Mouse (Mus musculus) CH12.LX (cell line): ENCODE results near the gene Wdfy2. TPM values are rescaled to one million over a fixed set of nuclear protein-coding genes. Genes with fewer than 3 reads are reported as not detected.
A peak's percentile ranks its signal among the peaks of the same experiment; 100 is the strongest.

ENCODE experiments used
- DNase-seq: peaks from one replicate; pipeline ENCODE4 v3.0.0-alpha.2; 2013; ENCODE audit errors: extremely low read depth
- H3K27ac ChIP-seq: 2 replicates; pipeline ENCODE4 v1.5.1; 2012; ENCODE audit warnings: low read depth, mild to moderate bottlenecking, control low read depth, moderate library complexity; ENCODE audit not compliant: insufficient read depth
- H3K27me3 ChIP-seq: replicated peaks from 2 replicates; pipeline ENCODE3; 2012; ENCODE audit warnings: inconsistent platforms
- H3K36me3 ChIP-seq, 2 experiments: replicated peaks in 1 of 2; 2 replicates each; pipeline versions ENCODE3 to v1.6.1; 2012; ENCODE audit warnings: inconsistent platforms in 1 of 2, low read length in 1 of 2, mild to moderate bottlenecking in 1 of 2, mixed read lengths in 1 of 2, moderate library complexity in 1 of 2; ENCODE audit not compliant: control insufficient read depth in 1 of 2, insufficient read depth in 1 of 2
- H3K4me1 ChIP-seq, 2 experiments: 2 replicates each; pipeline ENCODE4 v1.6.1; 2012; ENCODE audit warnings: inconsistent platforms in 1 of 2, moderate library complexity in 1 of 2; ENCODE audit not compliant: insufficient read depth in 2 of 2, control insufficient read depth in 1 of 2
- H3K4me2 ChIP-seq: 2 replicates; pipeline ENCODE4 v1.6.1; 2012; ENCODE audit warnings: low read depth, mild to moderate bottlenecking, control low read depth; ENCODE audit not compliant: poor library complexity, insufficient read depth, severe bottlenecking
- H3K4me3 ChIP-seq, 3 experiments: fragments of 150-350 bp in 1 of 3; sonication (generic) in 1 of 3; replicated peaks in 1 of 3; 2 replicates each; pipeline versions ENCODE3 to v1.5.1; 2011 to 2012; ENCODE audit warnings: low read depth in 2 of 3, low read length in 2 of 3, mild to moderate bottlenecking in 2 of 3, moderate library complexity in 2 of 3, control low read depth in 1 of 3, improper control_type of control experiment in 1 of 3, inconsistent platforms in 1 of 3, mixed read lengths in 1 of 3; ENCODE audit not compliant: poor library complexity in 1 of 3
- H3K79me2 ChIP-seq: replicated peaks from 2 replicates; pipeline ENCODE4 v1.6.1; 2012; ENCODE audit warnings: mild to moderate bottlenecking, moderate library complexity; ENCODE audit not compliant: control insufficient read depth, poor library complexity, insufficient read depth, severe bottlenecking; ENCODE audit errors: extremely low read depth
- H3K9ac ChIP-seq: 2 replicates; pipeline ENCODE4 v1.6.1; 2012; ENCODE audit warnings: low read depth, mild to moderate bottlenecking, control low read depth, moderate library complexity; ENCODE audit not compliant: insufficient read depth
- H3K9me3 ChIP-seq: replicated peaks from 2 replicates; pipeline ENCODE3; 2012; ENCODE audit warnings: low read length, inconsistent platforms, mixed read lengths
- BHLHE40 ChIP-seq: IDR thresholded peaks from 2 replicates; pipeline ENCODE4 v1.6.1; 2011; ENCODE audit warnings: mild to moderate bottlenecking, low read depth, low read length, improper control_type of control experiment
- CHD2 ChIP-seq: IDR thresholded peaks from 2 replicates; pipeline ENCODE4 v1.6.1; 2011; ENCODE audit warnings: low read length, improper control_type of control experiment
- CTCF ChIP-seq, 2 experiments: IDR thresholded peaks in 1 of 2; conservative IDR thresholded peaks in 1 of 2; 2 replicates each; pipeline ENCODE4 v1.5.1; 2011 to 2012; ENCODE audit warnings: low read depth in 2 of 2, low read length in 2 of 2, improper control_type of control experiment in 1 of 2, inconsistent platforms in 1 of 2, mild to moderate bottlenecking in 1 of 2, moderate library complexity in 1 of 2
- EP300 ChIP-seq: IDR thresholded peaks from 2 replicates; pipeline ENCODE4 v1.6.1; 2011; ENCODE audit warnings: low read length, improper control_type of control experiment
- KAT2A ChIP-seq: IDR thresholded peaks from 2 replicates; pipeline ENCODE4 v1.6.1; 2012; ENCODE audit warnings: low read length, improper control_type of control experiment, inconsistent platforms; ENCODE audit not compliant: insufficient replicate concordance
- MAFK ChIP-seq: IDR thresholded peaks from 2 replicates; pipeline ENCODE4 v1.6.1; 2011; ENCODE audit warnings: low read length, improper control_type of control experiment; ENCODE audit not compliant: insufficient replicate concordance
- MAX ChIP-seq: IDR thresholded peaks from 2 replicates; pipeline ENCODE4 v1.6.1; 2011; ENCODE audit warnings: low read length, improper control_type of control experiment
- MAZ ChIP-seq: IDR thresholded peaks from 2 replicates; pipeline ENCODE4 v1.6.1; 2012; ENCODE audit warnings: low read depth, mild to moderate bottlenecking, inconsistent platforms, low read length, improper control_type of control experiment, moderate library complexity
- MEF2A ChIP-seq: IDR thresholded peaks from 2 replicates; pipeline ENCODE4 v1.6.1; 2014; ENCODE audit warnings: low read depth, mild to moderate bottlenecking, inconsistent platforms, low read length, improper control_type of control experiment, borderline replicate concordance
- PAX5 ChIP-seq: IDR thresholded peaks from 2 replicates; pipeline ENCODE4 v1.6.1; 2012; ENCODE audit warnings: low read length, inconsistent platforms, mixed read lengths
- RAD21 ChIP-seq: IDR thresholded peaks from 2 replicates; pipeline ENCODE4 v1.6.1; 2011; ENCODE audit warnings: low read depth, mild to moderate bottlenecking, low read length, improper control_type of control experiment, moderate library complexity
- SMC3 ChIP-seq: IDR thresholded peaks from 2 replicates; pipeline ENCODE4 v1.6.1; 2011; ENCODE audit warnings: low read depth, low read length, improper control_type of control experiment
- ZKSCAN1 ChIP-seq: IDR thresholded peaks from 2 replicates; pipeline ENCODE4 v1.6.1; 2012; ENCODE audit warnings: low read depth, inconsistent platforms, low read length, improper control_type of control experiment, borderline replicate concordance
- dilution Hi-C: fragments of 300-500 bp; cut with MboI; formaldehyde crosslinking; loops from 2 replicates; pipeline ENCODE4 v1.14.3; 2020; ENCODE audit warnings: low sequenced_read_pairs; ENCODE audit not compliant: extremely low pct_unique_long_range_greater_than_20kb, extremely low pct_ligation_motif_present
- in situ Hi-C: fragments of 300-500 bp; cut with MboI; formaldehyde crosslinking; loops from 3 replicates; pipeline ENCODE4 v1.14.3; 2019; ENCODE audit warnings: low sequenced_read_pairs, low pct_ligation_motif_present, low pct_unique_long_range_greater_than_20kb, mixed read lengths
- polyA plus RNA-seq: library from polyadenylated mRNA; unstranded; fragments of >175 nt; gene quantifications from 2 replicates; pipeline ENCODE4 v1.2.1, GENCODE M21; 2012; ENCODE audit warnings: low read depth; ENCODE audit not compliant: insufficient read length
- total RNA-seq, 2 experiments: library from RNA; depleted of rRNA; stranded (reverse); fragments of 300-350 nt in 1 of 2; fragments of >200 nt in 1 of 2; gene quantifications; 2 replicates each; pipeline ENCODE4 v1.2.3; 2012 to 2014

The Wdfy2 gene
- total and polyA plus RNA-seq, 3 experiments, result 6.3 to 6.7 (median 6.6) TPM

DNA sequence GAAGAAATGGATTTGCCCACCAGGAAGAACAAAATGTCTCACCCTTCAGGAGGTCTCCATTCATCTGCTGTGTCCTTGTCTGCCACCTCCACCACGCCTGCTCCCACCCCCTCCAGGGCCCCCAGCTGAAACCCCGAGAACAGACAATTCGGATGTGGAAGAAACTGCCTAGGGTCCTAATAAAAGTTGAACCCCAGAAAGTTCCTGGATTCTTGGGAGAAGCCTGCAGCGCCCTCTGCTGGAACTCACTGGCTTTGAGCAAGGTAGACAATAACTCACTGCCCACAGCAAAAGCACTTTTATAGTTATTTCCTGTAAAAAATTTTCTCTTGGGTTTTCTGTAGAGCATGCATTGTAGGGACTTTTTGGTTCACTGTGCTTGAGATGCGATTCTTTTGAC is 137.6 kb downstream of the Wdfy2 start:
- no peaks in the 10 kb centered on the region for H3K36me3 ChIP-seq
- TF ChIP-seq RAD21 (peak; percentile 79), CTCF (conservative IDR thresholded peaks at IDR 0.05 in 1 of 2, IDR thresholded peaks at IDR 0.05 in 1 of 2; ENCODE audit: low read depth in 2 of 2, low read length in 2 of 2) (peak; percentile 62 to 81), PAX5 (no peak), SMC3 (peak; percentile 71)
- TF ChIP-seq, all 38 proteins: peak for 3
- Histone ChIP-seq H3K27me3 (no peaks in the 10 kb centered on the region), H3K79me2 (no peaks in the 10 kb centered on the region), H3K9me3 (no peaks in the 10 kb centered on the region), H3K4me1 (peaks cover 2 to 22% of the 10 kb centered on the region in 2 experiments; a peak in 2 of 4 replicates), H3K4me3 (no peak overlapping the region), H3K4me2 (no peak overlapping the region), H3K9ac (no peak overlapping the region), H3K27ac (no peak overlapping the region)
- in situ Hi-C loops, result loop anchor here (10.0 kb wide), 1 partner anchor 480 kb away; no protein-coding TSS in a partner anchor
- peak; percentile 46 for DNase-seq
- dilution Hi-C loops, result no loop called here

DNA sequence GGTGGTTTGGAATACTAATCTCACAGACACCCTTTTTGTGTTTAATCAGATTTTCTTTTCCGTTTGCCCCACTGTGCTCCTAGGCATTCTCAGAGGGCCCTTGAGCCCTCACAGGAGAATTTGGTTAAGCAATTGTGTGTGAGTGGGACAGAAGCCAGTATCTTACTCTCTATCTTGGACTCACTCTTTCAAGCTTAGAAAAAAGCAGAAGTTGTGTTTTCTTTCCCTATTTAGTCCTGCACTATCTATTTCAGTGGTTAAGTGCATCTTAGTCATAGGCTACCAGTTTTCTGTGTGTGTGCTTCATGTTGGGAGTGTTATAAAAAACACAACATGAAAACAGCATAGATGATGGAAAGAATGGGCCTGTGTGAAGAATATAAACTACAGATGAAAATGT is 142.3 kb downstream of the Wdfy2 start:
- no peaks in the 10 kb centered on the region for H3K79me2 ChIP-seq
- in situ Hi-C loops, result loop anchor here (10.0 kb wide), 1 partner anchor 485 kb away; no protein-coding TSS in a partner anchor

DNA sequence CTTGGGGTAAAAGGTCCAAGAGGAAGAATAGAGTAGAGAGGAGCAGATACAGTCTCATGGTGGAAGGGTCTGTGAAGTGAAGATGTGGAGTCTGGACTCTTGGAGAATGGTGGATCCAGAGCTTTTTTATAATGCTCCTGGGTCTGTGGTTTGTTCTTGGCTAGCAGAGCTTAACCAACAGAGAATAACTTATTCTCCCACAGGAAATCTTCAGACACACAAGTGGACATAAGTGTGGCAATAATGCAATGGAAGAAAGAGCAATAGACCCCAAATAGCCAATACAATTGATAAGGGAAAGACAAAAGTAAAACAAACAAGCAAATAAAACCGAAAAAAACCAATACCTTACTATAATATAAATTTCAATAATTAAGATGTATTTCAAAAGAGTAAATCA is 146.9 kb downstream of the Wdfy2 start, which contains the start of gene Defb48:
Defb48 (minus strand) TSS at position 101 of the 400 bp plus-strand sequence.
- H3K27me3 ChIP-seq, result no peaks in the 10 kb centered on the region
- no peak within 1 kb of the TSS for H3K27ac ChIP-seq
- H3K9ac ChIP-seq, result no peak within 1 kb of the TSS
- H3K79me2 ChIP-seq, result no peaks in the 10 kb centered on the region
- H3K4me3 ChIP-seq, result no peak within 1 kb of the TSS
- H3K9me3 ChIP-seq, result no peaks in the 10 kb centered on the region
- no peaks in the 10 kb centered on the region for H3K36me3 ChIP-seq
- no peak for DNase-seq
- in situ Hi-C loops (no loop called here), dilution Hi-C loops (no loop called here)
- peaks cover 0 to 9% of the 10 kb centered on the region in 2 experiments; a peak in 2 of 4 replicates for H3K4me1 ChIP-seq
- H3K4me2 ChIP-seq, result no peak within 1 kb of the TSS
- TF ChIP-seq KAT2A (no peak), CHD2 (no peak), MEF2A (no peak), MAFK (no peak), MAX (no peak), BHLHE40 (no peak)

More for the DNA sequence above, 142.3 kb downstream of the Wdfy2 start:
- Histone ChIP-seq H3K4me3 (no peak overlapping the region), H3K27ac (no peak overlapping the region), H3K27me3 (no peaks in the 10 kb centered on the region), H3K9ac (no peak overlapping the region), H3K4me1 (peaks cover 2 to 15% of the 10 kb centered on the region in 2 experiments; a peak in 2 of 4 replicates), H3K4me2 (peak overlapping the region; percentile 67; the same call in 1 of the 2 replicates), H3K36me3 (no peaks in the 10 kb centered on the region), H3K9me3 (no peaks in the 10 kb centered on the region)
- TF ChIP-seq MAZ, result no peak
- no peak for TF ChIP-seq ZKSCAN1
- 0 out of 2 replicates have a peak, but pooled peaks have one; percentile 32 for TF ChIP-seq EP300
- dilution Hi-C loops, result no loop called here
- DNase-seq, result peak; percentile 37
